Mouse (Mus musculus) embryo, embryonic 9.5 days (tissue): ENCODE results near the gene Prokr1.
"Not testable (repeated sequence)": the region's sequence is repeated elsewhere in the genome, so short reads cannot be mapped to it uniquely, and the experiment has no call there.

Experiments used
- DNase-seq: peaks from one replicate; pipeline ENCODE4 v3.0.0-alpha.2; 2017; ENCODE audit errors: extremely low spot score

Prokr1 gene

GRCm38 (mm10) chr6:87590394-87591281, at the start of gene Prokr1:
Gene Prokr1 (minus strand): TSS chr6:87590743.
- DNase-seq: peak; percentile 87

- DNase-seq: no peak
Measured at GRCm38 (mm10) chr6:87638134-87638660, 47.7 kb upstream of the Prokr1 start.

GRCm38 (mm10) chr6:87632176-87632575, 41.6 kb upstream of the Prokr1 start:
- DNase-seq: no peak

- not testable (repeated sequence) for DNase-seq
Measured at GRCm38 (mm10) chr6:87628936-87629335, 38.4 kb upstream of the Prokr1 start.

GRCm38 (mm10) chr6:87623151-87623550, 32.6 kb upstream of the Prokr1 start:
- DNase-seq: no peak

GRCm38 (mm10) chr6:87621281-87621680, 30.7 kb upstream of the Prokr1 start:
- no peak for DNase-seq

GRCm38 (mm10) chr6:87618021-87618420, 27.5 kb upstream of the Prokr1 start:
- no peak for DNase-seq

- DNase-seq: no peak
Measured at GRCm38 (mm10) chr6:87615696-87616083, 25.1 kb upstream of the Prokr1 start.

- DNase-seq: peak; percentile 35
Measured at GRCm38 (mm10) chr6:87614794-87615695, 24.5 kb upstream of the Prokr1 start.

- DNase-seq: no peak
Measured at GRCm38 (mm10) chr6:87599825-87600224, 9.3 kb upstream of the Prokr1 start.

GRCm38 (mm10) chr6:87597116-87597833, 6.7 kb upstream of the Prokr1 start:
- peak; percentile 48 for DNase-seq

- no peak for DNase-seq
Measured at GRCm38 (mm10) chr6:87594188-87594587, 3.6 kb upstream of the Prokr1 start.

GRCm38 (mm10) chr6:87589718-87590393, 687 bp downstream of the Prokr1 start:
- peak; percentile 4 for DNase-seq

- no peak for DNase-seq
Measured at GRCm38 (mm10) chr6:87583991-87584390, 6.6 kb downstream of the Prokr1 start.

- no peak for DNase-seq
Measured at GRCm38 (mm10) chr6:87583183-87583611, 7.3 kb downstream of the Prokr1 start.

GRCm38 (mm10) chr6:87582456-87582855, 8.1 kb downstream of the Prokr1 start:
- no peak for DNase-seq

- DNase-seq: no peak
Measured at GRCm38 (mm10) chr6:87581581-87581980, 9.0 kb downstream of the Prokr1 start.

- no peak for DNase-seq
Measured at GRCm38 (mm10) chr6:87581071-87581470, 9.5 kb downstream of the Prokr1 start.

GRCm38 (mm10) chr6:87578247-87578646, 12.3 kb downstream of the Prokr1 start:
- peak; percentile 24 for DNase-seq

- DNase-seq: no peak
Measured at GRCm38 (mm10) chr6:87576648-87577330, 13.8 kb downstream of the Prokr1 start.
